Mouse (Mus musculus): Measurements from ENCODE around the gene Ddx18. TPM values are rescaled to one million over a fixed set of nuclear protein-coding genes. Genes with fewer than 3 reads are reported as not detected.

The Ddx18 gene
- polyA plus RNA-seq, 1 experiment = 128 TPM

GRCm38 (mm10) chr1:121596951-121597625 is 29.3 kb upstream of the Ddx18 start:
- no peaks in the 10 kb centered on the region for H3K4me1 ChIP-seq (ENCODE audit: control insufficient read depth, insufficient read depth, low read length)
- no peaks in the 10 kb centered on the region for H3K36me3 ChIP-seq (ENCODE audit: control insufficient read depth, insufficient read depth, low read length, poor library complexity, severe bottlenecking)
- H3K4me3 ChIP-seq (ENCODE audit: low read depth, low read length) = no peak overlapping the region
- no peaks in the 10 kb centered on the region for H3K9me3 ChIP-seq (replicated peaks; ENCODE audit: control insufficient read depth, insufficient read depth, low read length, poor library complexity, severe bottlenecking)
- H3K27ac ChIP-seq (ENCODE audit: insufficient read depth, low read length) = no peak overlapping the region
- no peak overlapping the region for H3K9ac ChIP-seq (ENCODE audit: low read depth, poor library complexity, severe bottlenecking)
- TF ChIP-seq POLR2A (IDR thresholded peaks at IDR 0.05; ENCODE audit: insufficient read depth, low read length) (no peak), EP300 (IDR thresholded peaks at IDR 0.05; ENCODE audit: insufficient read depth, low read depth, low read length) (no peak), CTCF (IDR thresholded peaks at IDR 0.05; ENCODE audit: low read depth, low read length) (no peak)
- H3K27me3 ChIP-seq (ENCODE audit: control insufficient read depth, insufficient read depth, low read length, poor library complexity, severe bottlenecking) = no peaks in the 10 kb centered on the region

GRCm38 (mm10) chr1:121584838-121585237 is 17.0 kb upstream of the Ddx18 start:
- no peaks in the 10 kb centered on the region for H3K4me1 ChIP-seq (ENCODE audit: control insufficient read depth, insufficient read depth, low read length)
- no peak overlapping the region for H3K4me3 ChIP-seq (ENCODE audit: low read depth, low read length)
- H3K36me3 ChIP-seq (ENCODE audit: control insufficient read depth, insufficient read depth, low read length, poor library complexity, severe bottlenecking) = no peaks in the 10 kb centered on the region
- peaks cover 4% of the 10 kb centered on the region; the same call in 1 of the 2 replicates for H3K9me3 ChIP-seq (replicated peaks; ENCODE audit: control insufficient read depth, insufficient read depth, low read length, poor library complexity, severe bottlenecking)
- H3K27me3 ChIP-seq (ENCODE audit: control insufficient read depth, insufficient read depth, low read length, poor library complexity, severe bottlenecking) = no peaks in the 10 kb centered on the region
- H3K27ac ChIP-seq (ENCODE audit: insufficient read depth, low read length) = no peak overlapping the region
- no peak overlapping the region for H3K9ac ChIP-seq (ENCODE audit: low read depth, poor library complexity, severe bottlenecking)
- TF ChIP-seq CTCF (IDR thresholded peaks at IDR 0.05; ENCODE audit: low read depth, low read length) = no peak
- no peak for TF ChIP-seq EP300 (IDR thresholded peaks at IDR 0.05; ENCODE audit: insufficient read depth, low read depth, low read length)
- TF ChIP-seq POLR2A (IDR thresholded peaks at IDR 0.05; ENCODE audit: insufficient read depth, low read length) = no peak

- Histone ChIP-seq H3K4me1 (ENCODE audit: control insufficient read depth, insufficient read depth, low read length) (no peaks in the 10 kb centered on the region), H3K36me3 (ENCODE audit: control insufficient read depth, insufficient read depth, low read length, poor library complexity, severe bottlenecking) (no peaks in the 10 kb centered on the region), H3K9me3 (replicated peaks; ENCODE audit: control insufficient read depth, insufficient read depth, low read length, poor library complexity, severe bottlenecking) (peaks cover 4% of the 10 kb centered on the region; the same call in 1 of the 2 replicates), H3K27ac (ENCODE audit: insufficient read depth, low read length) (no peak overlapping the region), H3K4me3 (ENCODE audit: low read depth, low read length) (no peak overlapping the region), H3K27me3 (ENCODE audit: control insufficient read depth, insufficient read depth, low read length, poor library complexity, severe bottlenecking) (no peaks in the 10 kb centered on the region), H3K9ac (ENCODE audit: low read depth, poor library complexity, severe bottlenecking) (no peak overlapping the region)
- TF ChIP-seq EP300 (IDR thresholded peaks at IDR 0.05; ENCODE audit: insufficient read depth, low read depth, low read length) (no peak), CTCF (IDR thresholded peaks at IDR 0.05; ENCODE audit: low read depth, low read length) (no peak), POLR2A (IDR thresholded peaks at IDR 0.05; ENCODE audit: insufficient read depth, low read length) (no peak)
Observed at GRCm38 (mm10) chr1:121581133-121581855, 13.5 kb upstream of the Ddx18 start.

DNA sequence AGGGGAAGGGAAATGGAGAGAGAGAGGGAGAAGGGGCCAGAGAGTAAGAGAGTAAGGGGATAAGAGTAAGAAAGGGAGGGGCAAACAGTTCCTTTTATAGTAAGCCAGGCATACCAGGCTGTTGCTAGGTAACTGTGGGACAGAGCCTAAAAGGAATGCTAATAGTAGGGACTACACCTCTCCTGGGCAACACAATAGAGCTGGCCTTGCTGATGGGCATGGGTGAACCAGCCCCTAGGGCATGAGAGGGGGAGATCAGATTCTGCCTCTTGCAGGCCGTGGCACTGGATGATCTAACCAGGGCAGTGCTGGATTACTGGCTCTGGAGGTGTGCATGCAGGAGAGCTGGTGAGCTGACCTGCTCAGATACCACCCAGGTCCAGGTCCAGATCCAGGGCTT is 9.7 kb upstream of the Ddx18 start:
- H3K9me3 ChIP-seq (replicated peaks; ENCODE audit: control insufficient read depth, insufficient read depth, low read length, poor library complexity, severe bottlenecking) = no peaks in the 10 kb centered on the region
- H3K4me3 ChIP-seq (ENCODE audit: low read depth, low read length) = no peak overlapping the region
- no peak for TF ChIP-seq CTCF (IDR thresholded peaks at IDR 0.05; ENCODE audit: low read depth, low read length)
- TF ChIP-seq EP300 (IDR thresholded peaks at IDR 0.05; ENCODE audit: insufficient read depth, low read depth, low read length) = no peak
- no peak for TF ChIP-seq POLR2A (IDR thresholded peaks at IDR 0.05; ENCODE audit: insufficient read depth, low read length)
- no peaks in the 10 kb centered on the region for H3K36me3 ChIP-seq (ENCODE audit: control insufficient read depth, insufficient read depth, low read length, poor library complexity, severe bottlenecking)
- H3K27ac ChIP-seq (ENCODE audit: insufficient read depth, low read length) = no peak overlapping the region
- no peak overlapping the region for H3K9ac ChIP-seq (ENCODE audit: low read depth, poor library complexity, severe bottlenecking)
- H3K27me3 ChIP-seq (ENCODE audit: control insufficient read depth, insufficient read depth, low read length, poor library complexity, severe bottlenecking) = no peaks in the 10 kb centered on the region
- H3K4me1 ChIP-seq (ENCODE audit: control insufficient read depth, insufficient read depth, low read length) = no peaks in the 10 kb centered on the region

- TF ChIP-seq CTCF (IDR thresholded peaks at IDR 0.05; ENCODE audit: low read depth, low read length) = no peak
- no peak for TF ChIP-seq POLR2A (IDR thresholded peaks at IDR 0.05; ENCODE audit: insufficient read depth, low read length)
- no peak for TF ChIP-seq EP300 (IDR thresholded peaks at IDR 0.05; ENCODE audit: insufficient read depth, low read depth, low read length)
Observed at GRCm38 (mm10) chr1:121570522-121570921, 2.7 kb upstream of the Ddx18 start.

GRCm38 (mm10) chr1:121557861-121558260 is 9.9 kb downstream of the Ddx18 start:
- TF ChIP-seq CTCF (IDR thresholded peaks at IDR 0.05; ENCODE audit: low read depth, low read length) (no peak), POLR2A (IDR thresholded peaks at IDR 0.05; ENCODE audit: insufficient read depth, low read length) (no peak), EP300 (IDR thresholded peaks at IDR 0.05; ENCODE audit: insufficient read depth, low read depth, low read length) (no peak)
- Histone ChIP-seq H3K9me3 (replicated peaks; ENCODE audit: control insufficient read depth, insufficient read depth, low read length, poor library complexity, severe bottlenecking) (no peaks in the 10 kb centered on the region), H3K4me1 (ENCODE audit: control insufficient read depth, insufficient read depth, low read length) (no peaks in the 10 kb centered on the region), H3K27ac (ENCODE audit: insufficient read depth, low read length) (no peak overlapping the region), H3K27me3 (ENCODE audit: control insufficient read depth, insufficient read depth, low read length, poor library complexity, severe bottlenecking) (no peaks in the 10 kb centered on the region), H3K4me3 (ENCODE audit: low read depth, low read length) (no peak overlapping the region), H3K9ac (ENCODE audit: low read depth, poor library complexity, severe bottlenecking) (no peak overlapping the region), H3K36me3 (ENCODE audit: control insufficient read depth, insufficient read depth, low read length, poor library complexity, severe bottlenecking) (peaks cover 76% of the 10 kb centered on the region)

More at GRCm38 (mm10) chr1:121570522-121570921, 2.7 kb upstream of the Ddx18 start:
- Histone ChIP-seq H3K9me3 (replicated peaks; ENCODE audit: control insufficient read depth, insufficient read depth, low read length, poor library complexity, severe bottlenecking) (peaks cover 7% of the 10 kb centered on the region; the same call in 1 of the 2 replicates), H3K4me3 (ENCODE audit: low read depth, low read length) (no peak overlapping the region), H3K4me1 (ENCODE audit: control insufficient read depth, insufficient read depth, low read length) (no peaks in the 10 kb centered on the region), H3K27me3 (ENCODE audit: control insufficient read depth, insufficient read depth, low read length, poor library complexity, severe bottlenecking) (no peaks in the 10 kb centered on the region), H3K27ac (ENCODE audit: insufficient read depth, low read length) (no peak overlapping the region), H3K9ac (ENCODE audit: low read depth, poor library complexity, severe bottlenecking) (no peak overlapping the region), H3K36me3 (ENCODE audit: control insufficient read depth, insufficient read depth, low read length, poor library complexity, severe bottlenecking) (peaks cover 2% of the 10 kb centered on the region)
